Mouse (Mus musculus) right cerebral cortex, postnatal 4 days (tissue): ENCODE data around the gene Crtac1.
A peak's percentile ranks its signal among the peaks of the same experiment; 100 is the strongest.

Source experiments
- DNase-seq: peaks from one replicate; pipeline ENCODE4 v3.0.0-alpha.2; 2022

The Crtac1 gene

DNA sequence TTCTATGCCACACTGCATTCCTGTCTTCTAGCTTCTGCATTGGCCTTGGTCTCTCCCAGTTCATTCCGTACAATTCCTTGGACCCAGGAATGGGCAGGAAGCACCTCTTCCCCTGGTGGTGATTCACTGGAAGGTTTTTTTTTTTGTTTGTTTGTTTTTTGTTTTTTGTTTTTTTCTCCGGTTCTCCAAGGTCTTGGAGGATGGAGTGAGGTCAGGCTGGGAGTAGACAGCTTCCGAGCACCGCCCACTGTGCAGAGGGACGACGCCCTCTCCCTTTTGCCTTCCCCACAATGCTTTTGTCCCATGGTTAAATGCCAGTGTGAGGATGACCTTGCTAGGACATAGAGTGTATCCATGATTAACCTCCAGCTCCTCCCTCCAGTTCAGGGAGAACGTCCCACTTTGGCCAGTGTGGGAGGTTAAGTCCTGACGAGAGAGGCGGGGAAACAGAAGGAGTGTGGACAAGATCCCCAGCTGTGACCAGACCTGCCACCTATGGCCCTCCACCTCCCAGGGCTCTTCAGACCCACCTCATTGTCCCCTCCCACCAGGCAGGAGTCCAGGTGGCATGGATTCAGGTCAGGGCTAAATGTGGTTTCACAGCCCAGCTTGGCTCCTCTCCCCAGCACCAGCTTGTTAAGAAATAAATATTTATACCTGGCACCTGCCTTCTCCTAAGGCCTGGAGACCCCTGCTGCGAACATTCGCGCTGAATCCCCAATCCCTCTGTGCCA lies 109.1 kb downstream of the Crtac1 start:
- no peak for DNase-seq

DNA sequence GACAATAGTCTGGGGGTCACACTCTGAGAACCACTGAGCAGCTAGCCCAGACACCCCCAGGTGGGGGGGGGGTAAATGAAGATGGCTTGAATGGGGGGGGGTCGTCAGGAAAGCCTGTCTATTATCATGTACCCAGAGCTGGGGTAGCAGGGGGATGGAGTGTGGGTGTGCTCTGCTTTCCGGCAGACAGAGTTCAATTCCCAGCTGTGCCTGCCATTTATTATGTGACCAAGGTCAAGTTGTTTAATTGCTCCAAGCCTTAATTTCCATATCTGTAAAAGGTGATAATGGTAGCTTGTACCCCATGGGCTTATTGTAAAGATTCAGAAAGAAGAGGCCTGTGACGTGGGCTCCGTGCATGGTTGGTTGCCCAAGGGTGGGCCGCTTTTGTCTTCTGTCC lies 109.6 kb downstream of the Crtac1 start:
- no peak for DNase-seq

DNA sequence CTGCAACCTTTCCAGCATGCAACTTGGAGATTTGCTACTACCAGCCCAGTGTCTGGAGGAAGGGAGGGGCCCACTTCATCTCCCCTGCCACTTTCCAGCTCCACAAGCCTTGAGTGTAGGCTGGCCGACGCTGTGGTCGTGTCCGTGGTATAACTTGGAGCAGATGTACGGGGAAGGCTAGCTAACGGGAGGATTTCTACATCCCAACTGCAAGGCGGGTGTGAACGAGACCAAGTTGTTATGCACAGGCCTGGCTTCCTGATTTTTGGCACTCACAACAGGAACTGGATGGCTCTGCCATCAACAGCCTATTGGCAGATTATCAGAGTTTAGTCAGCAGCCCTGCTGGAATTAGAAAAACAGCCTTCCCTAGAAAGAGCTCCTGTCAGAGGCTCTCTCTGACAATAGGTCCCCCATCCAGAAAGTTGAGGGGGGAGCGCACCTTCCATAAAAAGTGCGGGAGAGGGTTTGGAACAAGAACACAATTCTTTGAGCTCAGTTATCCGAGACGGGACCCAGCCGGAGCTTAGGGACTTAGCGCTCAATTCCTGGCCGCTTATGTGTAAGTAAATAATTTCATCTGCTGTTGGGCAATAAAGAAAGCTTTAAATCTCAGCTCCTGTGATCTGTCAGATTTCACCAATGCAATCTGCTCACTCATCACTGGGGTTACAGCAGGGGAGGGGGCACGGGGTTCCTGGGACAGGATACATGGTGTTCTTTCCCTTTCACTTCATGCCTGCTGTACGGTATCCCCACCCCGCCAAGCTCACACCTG lies 113.7 kb downstream of the Crtac1 start:
- DNase-seq, result peak; percentile 22

DNA sequence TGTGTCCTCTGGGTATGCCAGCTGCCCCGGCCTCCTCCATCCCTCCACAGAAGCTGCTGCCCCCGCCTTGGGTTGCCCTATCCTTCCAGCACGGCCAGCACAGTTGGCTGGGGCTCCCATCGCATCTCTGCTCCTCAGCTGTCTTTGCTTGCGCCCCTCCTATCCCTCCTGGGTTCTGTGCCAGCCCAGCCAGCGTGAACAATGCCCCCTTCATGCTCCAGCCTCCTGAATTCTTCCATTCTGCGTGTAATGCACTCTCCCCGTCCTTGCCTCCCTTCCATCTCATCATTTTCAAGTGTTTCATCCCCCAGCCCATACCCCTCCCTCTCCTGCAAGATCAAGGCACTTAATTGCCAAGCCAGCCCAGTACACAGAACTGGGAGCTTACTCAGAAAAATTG lies 114.6 kb downstream of the Crtac1 start:
- peak; percentile 56 for DNase-seq

DNA sequence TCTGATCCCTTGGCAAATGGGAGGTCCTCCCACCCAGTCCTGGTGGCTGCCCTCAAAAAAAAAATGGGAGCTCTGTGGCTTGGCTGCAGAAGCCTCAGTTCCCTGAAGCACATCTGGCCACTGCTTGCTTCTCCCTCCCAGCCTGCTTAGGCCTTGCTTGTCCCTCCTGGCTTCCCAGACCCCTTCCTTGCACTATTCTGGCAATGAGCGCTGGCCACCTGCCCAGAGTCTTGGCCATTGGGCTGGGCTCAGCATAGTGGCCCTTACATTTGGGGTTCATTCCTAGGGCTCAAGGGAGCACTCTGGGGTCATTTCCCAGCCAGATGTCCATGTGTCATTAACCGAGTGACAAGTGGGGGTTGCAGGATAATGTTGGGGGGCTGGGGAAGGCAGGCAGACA lies 115.1 kb downstream of the Crtac1 start:
- peak; percentile 77 for DNase-seq

DNA sequence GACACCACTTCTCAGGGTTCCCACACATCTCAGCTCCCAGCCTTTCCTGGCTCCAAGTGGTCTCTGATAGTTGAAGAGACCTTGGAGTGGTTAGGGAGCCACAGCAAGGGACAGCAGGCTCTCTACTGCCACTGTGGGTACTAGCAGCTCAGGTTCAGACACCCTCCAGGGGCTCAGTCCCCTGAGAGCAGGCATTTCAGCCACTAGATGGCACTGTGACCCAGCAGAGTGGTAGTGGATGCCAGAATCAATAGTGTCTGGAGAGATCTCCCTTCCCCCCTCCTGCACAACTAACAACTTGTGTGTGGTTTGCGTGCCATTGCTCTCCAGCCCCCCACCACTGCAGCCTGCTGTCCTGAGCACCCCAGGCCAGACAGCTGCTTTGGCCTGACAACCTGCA lies 115.7 kb downstream of the Crtac1 start:
- peak; percentile 96 for DNase-seq

DNA sequence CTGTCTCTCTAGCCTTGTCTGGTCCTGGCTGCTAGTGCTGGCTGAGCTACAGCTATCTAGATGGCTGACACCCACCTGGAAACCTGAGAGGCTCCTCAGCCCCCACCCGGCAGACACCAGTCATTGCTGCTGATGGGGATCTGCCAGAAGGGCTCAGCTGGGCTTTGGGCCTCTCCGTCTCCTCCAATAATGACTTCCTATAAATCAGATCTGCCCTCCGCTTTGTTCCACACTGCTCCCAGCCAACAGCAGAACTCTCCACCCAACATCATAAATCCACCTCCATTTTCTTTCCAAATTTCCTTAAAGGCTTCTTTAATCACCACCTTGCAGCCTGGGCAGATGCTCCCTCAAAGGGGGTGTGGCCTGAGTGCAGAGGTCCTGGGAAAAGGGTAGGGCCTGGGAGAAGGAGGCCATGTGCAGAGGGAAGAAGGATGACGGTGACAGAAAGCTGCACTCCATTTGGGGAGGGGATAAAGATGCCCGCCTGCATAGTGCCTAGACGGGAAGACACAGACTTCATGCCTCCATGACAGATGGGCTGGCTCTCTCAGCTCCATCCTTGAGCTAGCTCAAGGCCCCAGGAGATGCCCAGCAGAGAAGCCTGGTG lies 116.4 kb downstream of the Crtac1 start:
- no peak for DNase-seq

DNA sequence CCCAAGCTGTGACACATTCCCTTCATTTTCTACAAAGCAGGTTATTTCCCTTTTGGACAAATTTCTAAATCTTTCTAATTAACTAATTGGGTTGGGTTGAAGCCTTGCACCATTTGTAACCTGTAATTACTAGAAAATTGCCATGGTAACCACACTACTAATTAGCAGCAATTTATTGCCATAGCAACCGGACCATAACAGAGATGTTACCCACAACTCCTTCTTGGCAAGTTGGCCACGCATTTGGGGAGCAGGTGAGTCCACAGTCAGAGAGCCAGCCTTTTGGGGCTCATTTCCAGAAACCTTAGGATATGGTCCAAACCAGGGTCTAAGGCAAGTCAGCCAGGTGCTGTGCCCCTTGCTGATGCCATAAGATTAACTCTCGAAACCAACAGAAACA lies 119.4 kb downstream of the Crtac1 start:
- no peak for DNase-seq

DNA sequence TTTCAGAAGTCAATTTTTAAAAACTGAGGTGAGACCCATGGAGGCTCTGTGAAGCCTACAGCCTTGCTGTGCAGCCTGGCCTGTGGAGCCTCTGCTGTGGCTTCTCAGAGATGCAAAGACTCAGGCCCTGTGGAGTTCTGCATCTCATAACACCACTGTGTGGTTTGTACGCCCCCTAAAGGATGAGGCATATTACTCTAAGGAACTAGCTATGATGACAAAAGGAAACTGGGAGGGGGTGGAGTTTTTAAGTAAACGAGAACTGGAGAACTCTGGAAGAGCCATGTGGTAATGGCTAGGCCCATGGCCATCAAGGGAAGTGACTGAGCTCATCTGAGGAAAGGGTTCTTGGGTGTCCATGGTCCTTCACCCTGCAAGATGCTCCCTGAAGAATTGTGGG lies 120.3 kb downstream of the Crtac1 start:
- no peak for DNase-seq

DNA sequence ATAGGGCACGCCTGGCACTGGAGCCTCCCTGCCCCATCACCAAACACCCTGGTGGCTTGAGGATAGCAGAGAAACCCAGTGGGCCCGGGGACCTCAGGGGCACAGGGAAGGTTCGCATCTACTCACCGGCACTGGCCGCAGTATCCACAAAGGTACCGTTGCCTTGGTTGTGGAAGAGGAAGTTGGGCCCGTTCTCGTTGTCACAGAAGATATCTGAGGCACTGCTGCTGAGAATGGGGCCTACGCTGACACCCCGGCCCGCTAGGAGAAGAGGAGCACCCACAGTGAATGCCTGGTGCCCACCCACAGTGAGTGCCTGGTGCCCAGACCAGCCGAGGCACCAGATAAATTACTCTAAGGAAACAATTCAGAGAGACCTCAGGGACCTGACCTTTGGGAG lies 122.7 kb downstream of the Crtac1 start:
- DNase-seq, result no peak

DNA sequence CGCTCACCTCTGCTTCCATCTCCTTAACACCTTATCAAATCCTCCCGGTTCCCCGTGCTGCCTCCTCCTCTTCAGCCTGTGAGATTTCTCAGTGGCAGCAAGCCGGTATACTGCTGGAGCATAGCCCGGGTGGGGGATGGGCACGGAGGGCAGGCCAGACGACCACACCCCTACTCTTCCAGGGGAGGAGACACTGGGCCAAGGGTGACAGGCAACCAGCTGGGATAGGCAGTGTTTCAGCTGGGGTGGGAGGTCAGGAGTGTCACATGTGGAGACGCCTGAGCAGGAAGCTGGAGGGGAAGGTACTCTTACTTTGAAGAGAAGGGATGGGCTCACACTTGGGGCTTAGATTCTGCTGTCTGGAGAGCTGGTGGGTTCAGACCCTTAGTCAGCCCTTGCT lies 124.6 kb downstream of the Crtac1 start:
- DNase-seq, result no peak

DNA sequence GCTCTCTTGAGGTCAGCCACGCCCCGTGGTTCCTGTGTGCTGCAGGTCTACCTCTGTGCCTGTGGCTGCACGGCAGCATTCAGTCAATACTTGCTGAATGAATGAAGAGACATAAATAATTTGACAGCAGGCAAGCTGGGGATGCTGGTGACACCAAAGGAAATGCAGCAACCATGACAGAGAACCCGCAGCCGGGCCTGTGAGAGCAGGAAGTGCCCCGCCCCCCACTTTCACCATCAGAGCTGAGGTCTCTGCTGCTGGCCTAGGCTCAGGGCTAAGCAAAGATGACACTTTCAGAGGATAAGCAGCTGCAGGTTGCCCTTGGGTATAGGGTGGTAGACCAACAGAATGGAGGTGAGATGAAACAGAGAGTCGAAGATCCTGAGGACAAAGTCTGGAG lies 125.4 kb downstream of the Crtac1 start:
- no peak for DNase-seq

DNA sequence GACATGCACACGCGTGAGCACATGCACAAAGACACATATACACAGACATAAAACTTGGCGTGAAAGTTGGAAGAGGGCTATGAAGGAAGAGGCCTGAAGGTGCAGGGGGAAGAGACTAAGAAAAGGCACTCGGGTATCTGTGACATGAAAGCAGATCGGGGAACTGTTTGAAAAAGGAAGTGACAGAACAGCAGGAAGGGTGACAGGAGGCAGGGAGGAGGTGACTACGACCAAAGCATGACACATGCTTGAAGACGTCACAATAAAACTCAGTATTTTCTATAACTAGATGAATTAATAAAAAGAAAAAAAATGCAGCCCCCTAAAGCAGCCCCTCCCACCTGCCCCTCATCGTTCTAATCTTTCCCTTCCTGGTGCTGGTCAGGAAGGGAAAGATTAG lies 125.8 kb downstream of the Crtac1 start:
- no peak for DNase-seq

DNA sequence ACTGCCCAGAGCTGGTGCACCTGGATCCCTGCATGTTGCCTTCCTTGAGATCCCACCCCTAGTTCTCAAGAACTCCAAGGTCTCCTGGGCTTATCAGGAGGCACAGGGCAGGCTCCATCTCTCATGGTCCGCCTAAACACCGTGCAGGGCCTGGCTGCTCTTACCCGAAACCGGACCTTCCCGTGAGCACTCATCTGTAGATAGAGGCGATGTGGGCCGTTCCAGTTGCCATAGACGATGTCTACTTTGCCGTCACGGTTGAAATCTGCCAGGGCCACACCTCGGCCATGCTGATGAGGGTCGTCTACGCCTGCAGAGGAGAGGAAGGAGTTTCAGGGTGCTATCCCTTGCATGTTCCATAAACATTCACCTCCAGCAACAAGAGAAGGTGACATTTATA lies 127.1 kb downstream of the Crtac1 start:
- no peak for DNase-seq

DNA sequence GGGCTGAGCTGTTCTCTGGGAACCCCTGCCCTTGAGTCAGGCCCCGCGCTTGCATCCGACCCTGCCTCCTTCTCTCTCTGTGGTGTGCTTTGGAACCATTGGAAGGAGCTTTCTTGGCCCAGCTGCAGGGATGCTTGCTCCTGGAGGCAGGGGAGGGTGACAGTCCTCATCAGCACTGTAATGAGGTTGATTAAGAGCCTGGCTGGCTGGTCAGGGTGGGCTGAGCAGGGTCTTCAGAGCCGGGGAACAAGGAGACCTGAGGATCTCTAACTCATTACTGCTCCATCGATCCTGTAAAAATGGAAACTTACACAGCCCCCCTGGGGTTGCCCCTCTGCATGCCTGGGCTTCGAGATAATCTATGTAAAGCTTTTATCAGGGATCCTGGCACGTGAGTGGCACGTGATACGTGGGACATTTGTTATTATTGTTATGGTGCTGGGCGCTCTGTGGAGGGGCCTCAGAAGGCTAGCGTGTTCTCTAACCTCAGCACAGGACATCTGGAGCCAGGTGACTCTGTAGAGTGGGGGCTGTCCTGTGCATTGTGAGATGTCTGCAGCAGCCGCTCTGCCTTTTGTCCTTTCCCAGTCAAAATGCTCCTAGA lies 128.3 kb downstream of the Crtac1 start:
- no peak for DNase-seq

DNA sequence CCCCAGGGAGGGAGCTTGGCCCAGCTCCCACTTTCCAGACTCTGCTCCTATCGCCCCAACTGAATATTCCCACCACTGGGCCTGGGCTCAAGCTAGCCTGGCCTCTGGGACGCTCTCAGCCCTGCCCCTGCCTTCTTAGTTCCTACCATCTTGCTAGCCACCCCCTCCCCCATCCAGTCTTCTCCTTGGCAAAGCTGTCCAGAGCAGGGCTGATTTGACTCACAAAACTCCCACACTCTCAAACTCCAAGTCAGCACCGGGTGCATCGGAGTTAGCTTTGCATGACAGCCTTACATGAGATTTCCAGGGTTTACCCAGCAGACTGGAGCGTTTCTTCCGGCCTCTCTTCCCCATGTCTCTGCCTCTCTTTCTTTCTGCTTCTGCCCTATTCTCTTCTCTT lies 138.4 kb downstream of the Crtac1 start:
- DNase-seq, result no peak

DNA sequence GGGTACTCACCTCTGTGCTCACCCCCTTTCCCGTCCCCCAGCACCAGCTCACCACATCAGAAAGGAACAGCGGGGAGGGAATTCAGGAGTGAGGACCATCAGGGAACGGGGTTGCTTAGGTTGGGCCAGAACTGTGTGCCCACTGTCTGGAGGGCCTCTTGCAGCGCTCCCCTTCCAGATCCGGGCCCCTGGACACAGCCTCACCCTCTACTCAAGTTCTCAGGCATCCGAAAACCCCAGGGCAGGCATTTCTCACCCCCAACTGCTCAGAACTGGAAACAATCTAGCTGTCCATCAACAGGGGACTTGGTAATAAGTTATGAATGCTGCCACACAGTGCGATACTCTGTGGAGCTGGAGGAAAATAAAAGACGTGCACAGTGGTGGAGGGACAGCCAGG lies 139.5 kb downstream of the Crtac1 start:
- no peak for DNase-seq

DNA sequence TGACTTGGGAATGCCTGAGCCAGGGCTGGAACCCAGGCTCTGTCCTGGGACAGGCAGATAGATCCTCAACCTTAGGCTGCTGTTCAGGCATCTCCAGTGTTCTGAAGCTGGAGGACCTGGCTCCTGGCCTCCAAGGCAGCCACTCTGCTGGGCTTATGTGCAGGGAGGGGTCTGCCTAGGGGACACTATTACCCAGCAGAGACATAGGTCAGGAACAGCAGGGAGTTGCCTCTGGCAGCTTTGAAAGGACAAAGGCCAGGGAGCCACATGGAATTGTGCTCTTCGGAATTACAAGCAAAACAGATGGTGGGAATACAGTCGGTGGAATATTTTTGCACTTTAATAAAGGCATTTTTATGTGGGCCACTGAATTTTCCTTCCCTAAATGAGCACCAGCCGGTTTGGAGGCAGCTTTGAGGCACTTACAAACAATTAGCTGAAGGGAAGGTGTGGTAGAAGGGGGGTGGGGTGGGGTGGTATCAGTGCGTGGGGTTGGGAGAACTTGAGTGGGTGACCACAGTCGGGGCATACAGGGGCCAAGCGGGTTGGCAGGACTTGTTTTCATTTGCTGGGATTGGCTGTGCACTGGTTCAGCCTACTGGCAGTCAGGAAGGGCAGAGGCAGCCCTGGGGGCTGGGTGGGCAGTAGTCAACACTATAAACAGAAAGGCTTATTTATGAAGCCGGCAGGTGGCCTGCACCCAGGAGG lies 140.5 kb downstream of the Crtac1 start:
- DNase-seq, result no peak

DNA sequence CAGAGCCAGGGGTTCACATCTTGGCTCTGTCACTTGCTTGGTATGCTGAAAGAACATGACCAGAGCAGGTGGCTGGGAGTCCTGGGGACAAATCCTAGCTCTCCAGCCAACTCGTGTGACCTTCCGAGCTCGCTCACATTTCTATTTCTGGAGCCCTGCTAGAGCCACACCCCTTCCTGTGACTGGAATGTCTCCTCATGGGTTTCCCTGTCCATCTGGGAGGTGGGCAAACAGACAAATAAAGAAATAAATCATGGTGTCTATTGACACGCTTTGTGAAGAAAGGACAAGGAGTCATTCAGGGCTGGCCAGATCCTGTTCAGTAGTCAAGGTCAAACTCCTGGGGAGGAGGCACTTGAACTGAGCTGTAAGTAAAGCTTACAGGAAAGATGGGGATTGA lies 143.2 kb downstream of the Crtac1 start:
- no peak for DNase-seq

DNA sequence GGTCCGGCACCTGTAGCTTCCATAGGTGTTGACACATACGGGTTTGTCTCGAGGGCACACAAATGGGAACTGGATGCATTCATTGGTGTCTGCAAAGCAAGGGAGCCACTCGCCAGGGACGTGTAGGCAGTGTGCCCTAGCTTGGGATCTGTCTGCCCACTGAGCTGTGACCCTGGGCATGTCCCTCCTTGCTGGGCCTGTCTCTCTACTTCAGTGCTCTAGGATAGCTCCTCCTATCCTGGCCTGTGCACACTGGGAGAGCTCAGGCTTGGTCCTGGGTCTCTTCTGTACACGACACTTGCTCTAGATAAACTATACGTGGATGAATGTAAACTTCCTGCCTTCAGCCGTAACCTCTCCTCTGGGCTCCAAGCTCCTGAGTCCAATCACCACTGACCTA lies 147.4 kb downstream of the Crtac1 start:
- no peak for DNase-seq

DNA sequence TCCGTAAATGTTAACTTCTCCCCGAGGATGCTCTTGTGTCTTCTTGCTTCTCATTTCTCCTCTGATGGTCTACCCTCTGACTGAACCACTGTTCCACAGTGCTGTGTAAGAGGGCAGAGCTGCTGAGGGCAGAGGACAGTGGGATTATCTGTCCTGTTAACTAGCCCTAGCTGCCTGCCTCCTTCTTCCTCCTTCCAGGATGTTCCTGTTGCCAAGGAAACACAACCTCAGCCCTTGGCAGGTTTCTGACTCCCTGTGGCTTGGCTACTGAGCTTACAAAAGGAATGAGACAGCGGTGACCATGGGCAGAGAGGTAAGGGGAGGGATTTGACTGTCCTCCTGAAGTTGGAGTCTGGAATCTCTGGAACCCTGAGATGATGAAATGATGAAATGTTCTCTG lies 152.0 kb downstream of the Crtac1 start:
- no peak for DNase-seq

DNA sequence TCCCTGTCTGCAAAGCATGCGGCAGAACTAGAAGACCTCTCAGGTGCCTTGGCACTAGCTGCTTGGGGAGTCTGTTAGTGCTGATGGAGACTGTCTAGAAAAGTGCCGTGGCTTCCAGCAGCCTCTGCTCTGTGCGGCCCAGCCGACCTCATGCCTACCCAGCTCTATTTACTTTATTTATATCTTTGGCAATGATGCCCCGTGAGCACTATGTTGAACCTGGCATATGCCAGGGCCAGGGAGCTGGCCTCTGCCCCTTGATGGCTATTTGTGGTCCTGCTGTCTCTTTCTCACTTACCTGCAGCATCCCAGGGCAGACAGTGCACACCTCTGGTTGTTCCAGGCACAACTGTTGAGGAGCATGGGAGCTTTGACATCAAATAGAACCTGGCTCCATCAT lies 153.1 kb downstream of the Crtac1 start:
- DNase-seq, result no peak

DNA sequence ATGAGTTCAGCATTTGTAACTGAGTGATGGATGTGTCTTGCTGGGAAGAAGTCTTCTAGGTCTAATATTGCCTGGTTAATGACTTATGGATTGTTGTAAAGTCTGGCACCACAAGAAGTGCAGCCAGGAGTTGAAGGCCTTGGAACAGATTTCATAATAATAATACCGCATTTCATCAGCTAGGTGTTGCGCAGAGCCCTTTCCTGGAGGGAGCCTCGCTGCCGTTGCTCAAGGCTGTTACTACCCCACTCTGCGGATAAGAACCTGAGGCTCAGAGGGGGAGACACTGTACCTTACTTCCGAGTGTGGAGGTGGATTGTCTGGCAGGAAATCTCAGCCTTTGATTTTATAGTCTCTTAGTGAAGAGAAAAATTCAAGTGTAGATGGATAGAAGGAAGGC lies 154.3 kb downstream of the Crtac1 start:
- DNase-seq, result no peak
